Mouse (Mus musculus): ENCODE data around the gene Cdk5. TPM values are rescaled to one million over a fixed set of nuclear protein-coding genes. Genes with fewer than 3 reads are reported as not detected.
"Not testable (repeated sequence)": the region's sequence is repeated elsewhere in the genome, so short reads cannot be mapped to it uniquely, and the experiment has no call there.

Cdk5 gene
- total RNA-seq, 2 experiments from 2014 or later: 22.4 to 26.1 TPM

DNA sequence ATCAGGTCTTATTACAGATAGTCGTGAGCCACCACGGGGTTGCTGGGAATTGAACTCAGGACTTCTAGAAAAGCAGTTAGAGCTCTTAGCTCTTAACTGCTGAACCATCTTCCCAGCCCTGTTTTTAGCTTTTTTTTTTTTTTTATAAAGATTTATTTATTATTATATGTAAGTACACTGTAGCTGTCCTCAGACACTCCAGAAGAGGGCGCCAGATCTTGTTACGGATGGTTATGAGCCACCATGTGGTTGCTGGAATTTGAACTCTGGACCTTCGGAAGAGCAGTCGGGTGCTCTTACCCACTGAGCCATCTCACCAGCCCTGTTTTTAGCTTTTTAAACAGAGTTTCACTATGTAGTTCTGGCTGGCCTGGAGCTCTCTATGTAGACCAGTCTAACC, 27.1 kb downstream of the Cdk5 start:
- not testable (repeated sequence) for DNase-seq

DNA sequence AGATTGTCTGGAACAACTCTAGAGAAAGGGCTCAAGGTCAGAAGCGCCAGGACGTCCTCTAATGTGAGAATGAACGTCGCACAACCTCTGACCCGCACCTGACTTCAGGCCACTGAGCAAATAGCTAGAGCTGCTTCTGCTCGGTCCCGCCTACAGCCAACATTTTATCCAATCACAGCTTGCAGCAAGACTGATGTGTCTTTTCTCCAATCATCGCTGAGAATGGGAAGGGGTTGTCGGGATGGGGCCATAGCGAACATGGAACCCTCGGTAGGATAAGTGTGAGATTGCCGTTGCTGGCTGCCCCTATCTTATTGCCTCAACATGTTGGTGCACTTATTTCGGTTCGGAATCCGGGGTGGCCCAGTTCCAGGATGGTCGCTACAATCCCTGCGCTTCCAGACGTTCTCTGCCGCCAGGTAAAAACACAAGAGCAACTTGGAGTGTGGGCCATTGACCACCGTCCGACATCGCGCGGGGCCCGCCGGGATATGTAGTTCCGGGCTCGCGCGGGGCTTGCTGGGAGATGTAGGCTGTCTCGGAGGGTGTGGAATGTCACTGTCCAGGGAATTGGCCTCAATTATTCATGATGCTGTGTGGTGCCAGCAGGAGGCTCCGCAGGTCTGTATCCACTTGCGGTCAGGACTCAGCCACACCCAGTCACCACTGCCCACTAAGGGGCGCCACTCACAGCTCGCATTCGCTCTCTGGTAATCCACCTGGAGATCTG, 29.0 kb downstream of the Cdk5 start:
- peak; percentile 95 for DNase-seq

DNA sequence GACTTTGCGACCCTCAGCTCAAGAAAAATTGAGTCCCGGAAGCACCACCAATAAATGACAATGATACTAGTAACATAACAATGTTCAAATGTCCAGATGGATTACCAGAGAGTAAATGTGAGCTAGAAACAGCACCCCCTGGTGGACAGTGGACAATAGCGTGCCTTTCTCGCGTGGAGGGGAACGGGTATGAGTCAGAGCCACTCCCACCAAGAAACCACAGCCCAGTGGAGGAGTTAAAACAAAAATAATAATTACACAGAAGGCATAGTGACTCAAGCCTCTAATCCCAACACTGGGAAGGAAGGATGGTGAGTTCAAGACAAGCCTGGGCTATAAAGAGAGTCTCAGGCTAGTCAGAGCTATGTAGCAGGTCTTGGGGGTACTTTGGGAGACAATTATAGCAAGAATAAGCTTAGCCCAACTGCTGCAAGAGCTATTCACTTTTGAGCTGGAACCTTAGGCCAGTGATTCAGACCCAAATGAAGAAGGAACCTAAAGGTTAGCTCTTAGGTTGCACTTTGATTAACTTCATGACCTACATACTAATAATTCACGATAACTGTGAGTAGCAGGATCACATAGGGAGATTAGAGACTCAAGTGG, 29.8 kb downstream of the Cdk5 start, which contains the start of gene Abcb8:
Gene Abcb8, plus strand, starts transcription at position 272 of the 606 bp plus-strand sequence.
- peak; percentile 90 for DNase-seq

DNA sequence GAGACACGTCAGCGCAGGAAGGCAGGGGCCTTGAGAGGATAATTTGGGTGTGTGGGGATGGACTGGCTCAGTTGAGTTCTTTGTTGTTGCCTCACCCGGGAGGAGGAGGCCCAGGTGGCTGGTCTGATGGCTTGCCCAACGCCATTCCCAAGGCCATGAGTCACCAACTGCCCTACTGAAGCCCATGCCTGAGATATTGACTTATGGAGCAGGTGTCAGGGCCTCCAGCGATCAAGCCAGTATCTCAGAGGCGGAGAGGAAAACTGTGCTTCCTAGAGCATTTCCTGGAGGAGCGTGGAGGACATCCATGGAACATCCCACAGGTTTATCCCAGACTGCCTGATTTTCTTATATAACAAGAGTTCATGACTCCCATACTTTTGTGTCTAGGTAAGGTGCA, 30.6 kb downstream of the Cdk5 start:
- DNase-seq: no peak

DNA sequence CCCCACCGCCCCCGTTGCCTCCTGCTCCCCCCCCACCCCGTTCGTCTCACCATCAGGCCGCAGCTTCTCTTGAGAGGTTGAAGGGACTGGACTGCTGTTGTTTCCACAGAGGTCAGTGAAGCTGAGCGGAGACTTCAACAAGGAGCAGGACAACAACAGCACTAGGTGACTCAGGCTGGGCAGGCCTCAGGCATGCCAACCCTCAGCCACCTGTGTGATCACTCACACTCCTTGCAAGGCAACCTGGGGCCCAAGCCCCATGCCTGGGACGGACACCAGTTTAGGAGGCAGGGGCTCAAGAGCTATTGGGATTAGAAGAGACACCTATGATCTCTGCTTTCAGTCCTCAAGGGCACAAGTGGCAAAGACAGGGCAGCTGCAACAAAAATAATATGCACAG, 31.5 kb downstream of the Cdk5 start, which contains the start of gene Atg9b:
Gene Atg9b, minus strand, starts transcription at position 280 of the 400 bp plus-strand sequence.
- no peak for DNase-seq

DNA sequence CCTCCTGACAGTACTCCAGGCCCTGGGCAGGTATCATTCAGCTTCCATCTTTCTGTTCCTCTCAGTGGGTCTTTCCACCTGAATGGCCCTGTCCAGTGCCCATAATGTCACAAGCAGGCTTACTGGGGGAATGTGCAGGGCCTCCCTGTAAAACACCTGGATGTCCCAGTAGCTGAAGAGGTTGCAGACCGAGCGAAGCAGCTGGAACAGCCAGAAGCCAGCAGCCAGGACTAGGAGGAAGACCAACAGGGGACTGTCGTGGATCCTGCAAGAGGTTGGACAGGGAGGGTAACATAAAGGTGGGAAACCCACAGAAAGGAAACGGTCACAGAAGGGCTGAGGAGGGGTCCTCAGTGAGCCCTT, 33.7 kb downstream of the Cdk5 start:
- no peak for DNase-seq

DNA sequence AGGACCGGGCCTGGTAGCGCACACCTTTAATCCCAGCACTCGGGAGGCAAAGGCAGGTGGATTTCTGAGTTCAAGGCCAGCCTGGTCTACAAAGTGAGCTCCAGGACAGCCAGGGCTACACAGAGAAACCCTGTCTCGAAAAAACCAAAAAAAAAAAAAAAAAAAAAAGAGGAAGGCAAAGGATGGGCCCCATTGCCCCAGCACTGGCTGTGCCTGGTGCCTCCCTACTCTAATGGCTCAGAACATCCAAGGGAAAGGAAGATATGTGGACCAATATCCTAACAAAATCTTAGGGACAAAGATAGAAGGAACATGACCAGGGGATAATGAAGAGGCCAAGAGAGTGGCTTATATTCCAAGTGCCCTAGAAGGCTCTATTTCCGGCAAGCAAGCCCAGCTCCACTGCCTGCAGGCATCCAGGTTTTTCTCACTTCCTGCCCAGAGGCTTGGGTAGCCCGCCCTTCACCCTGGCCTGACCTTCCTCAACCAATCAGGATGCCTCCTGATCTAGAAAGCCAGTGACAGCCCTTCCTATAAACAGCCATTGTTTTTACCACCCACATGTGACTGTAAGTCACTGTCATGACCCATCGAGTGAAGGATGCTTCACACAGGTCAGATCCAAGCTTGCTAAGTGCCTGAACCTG, 34.2 kb downstream of the Cdk5 start:
- DNase-seq: peak; percentile 49

DNA sequence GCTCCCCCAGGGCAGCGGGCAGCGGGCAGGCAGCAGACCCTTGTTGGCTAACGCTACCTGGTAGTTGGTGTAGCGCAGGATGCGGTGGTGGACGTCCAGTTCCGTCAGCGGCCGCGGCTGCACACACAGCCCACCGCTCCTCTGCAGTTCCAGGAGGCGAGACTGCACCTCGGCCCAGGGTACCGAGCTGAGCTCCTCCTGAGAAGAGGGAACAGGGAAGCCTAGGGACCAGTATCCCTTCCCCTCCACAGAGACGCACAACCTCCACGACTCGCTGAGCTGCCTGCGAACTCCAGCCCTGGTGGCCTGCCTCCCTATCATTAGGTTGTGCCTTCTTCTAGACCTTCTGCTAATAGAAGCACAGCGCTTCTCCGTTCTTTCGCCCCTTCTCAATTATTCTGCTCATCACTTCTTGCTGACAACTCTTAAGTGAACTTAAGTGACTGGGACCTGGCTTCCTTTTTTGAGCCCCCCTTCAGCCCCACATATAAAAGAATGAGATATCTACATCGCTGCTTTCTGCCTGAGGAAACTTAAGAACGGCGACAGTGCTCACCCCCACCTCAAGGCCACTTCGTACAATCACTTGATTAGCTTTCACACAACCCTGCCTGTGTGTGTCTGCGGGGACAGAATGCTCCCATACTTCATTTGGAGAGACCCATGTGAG, 34.9 kb downstream of the Cdk5 start:
- DNase-seq: no peak

DNA sequence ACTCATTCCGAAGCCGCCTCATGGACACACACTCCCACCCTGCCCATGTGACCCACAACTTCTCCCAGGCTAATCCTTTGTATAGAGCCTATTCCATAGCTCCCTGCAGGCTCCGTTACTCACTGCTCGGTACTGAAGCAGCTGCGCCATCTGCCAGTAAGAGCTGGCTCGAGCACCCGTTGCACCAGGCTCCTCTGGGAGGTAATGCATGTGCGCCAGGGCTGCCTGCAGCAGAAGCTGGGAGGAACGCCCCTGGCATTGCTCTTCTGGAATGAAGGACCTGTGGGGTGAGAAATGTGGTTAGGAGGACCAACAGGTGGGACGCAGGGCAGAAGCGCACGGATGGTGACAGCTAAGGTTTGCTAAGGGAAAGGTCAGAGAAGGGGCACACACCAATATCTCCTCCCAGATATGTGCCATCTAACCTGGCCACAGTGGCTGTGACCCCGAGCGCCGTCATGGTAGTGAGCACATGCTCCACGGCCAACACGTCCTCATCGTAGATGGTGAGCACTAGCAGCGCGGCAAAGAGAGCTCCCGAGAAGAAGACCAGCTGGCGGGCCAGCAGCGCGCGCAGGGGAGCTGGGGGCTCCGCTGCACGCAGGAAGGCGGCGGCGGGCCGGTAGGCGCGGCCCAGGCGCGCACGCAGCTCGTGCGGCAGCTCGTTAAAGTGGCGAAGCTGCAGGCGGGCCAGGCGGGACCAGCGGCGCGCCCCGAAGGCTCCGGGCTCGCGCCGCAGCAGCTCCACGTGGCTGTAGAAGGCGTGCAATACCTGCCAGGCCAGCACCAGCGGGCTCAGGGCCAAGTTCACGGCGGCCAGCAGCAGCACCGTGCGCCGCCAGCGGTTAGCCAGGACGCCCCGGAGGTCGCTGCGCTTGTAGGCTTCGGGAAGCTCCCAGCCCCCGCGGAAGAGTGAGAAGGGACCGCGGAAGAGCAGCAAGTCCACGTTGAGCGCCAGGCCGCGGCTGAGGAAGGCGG, 35.8 kb downstream of the Cdk5 start:
- DNase-seq: peak; percentile 77

DNA sequence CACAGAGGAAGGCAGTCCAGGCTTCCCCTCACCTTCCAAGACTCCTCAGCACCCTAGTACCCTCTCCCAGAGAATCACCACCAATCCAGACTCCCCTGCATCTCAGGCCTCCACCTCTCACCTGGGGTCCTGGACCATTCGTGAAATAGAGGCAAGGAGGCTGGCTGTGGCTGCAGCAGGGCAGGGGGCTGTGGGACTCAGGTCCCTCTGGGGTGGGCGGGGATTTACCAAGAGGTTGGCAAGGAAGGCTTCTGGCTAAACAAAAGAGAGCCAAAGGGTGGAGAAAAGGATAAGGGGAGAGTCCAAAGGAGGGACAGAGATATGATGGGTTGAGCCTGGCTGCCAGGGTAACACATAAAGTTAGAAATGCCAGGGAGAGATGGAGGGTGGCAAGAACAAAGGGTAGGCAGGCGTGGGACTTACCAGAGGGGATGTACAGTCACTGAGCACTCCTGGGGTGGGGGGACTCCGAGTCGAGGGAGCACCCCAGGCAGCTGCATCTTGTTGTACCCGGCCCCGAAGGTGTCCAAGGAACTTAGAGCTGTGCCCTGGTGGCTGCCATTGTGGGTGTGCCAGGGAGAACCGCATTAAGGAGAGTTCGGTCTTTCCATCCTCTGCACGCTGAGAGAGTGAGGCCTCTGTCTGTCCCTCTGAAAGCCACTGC, 37.3 kb downstream of the Cdk5 start:
- no peak for DNase-seq

DNA sequence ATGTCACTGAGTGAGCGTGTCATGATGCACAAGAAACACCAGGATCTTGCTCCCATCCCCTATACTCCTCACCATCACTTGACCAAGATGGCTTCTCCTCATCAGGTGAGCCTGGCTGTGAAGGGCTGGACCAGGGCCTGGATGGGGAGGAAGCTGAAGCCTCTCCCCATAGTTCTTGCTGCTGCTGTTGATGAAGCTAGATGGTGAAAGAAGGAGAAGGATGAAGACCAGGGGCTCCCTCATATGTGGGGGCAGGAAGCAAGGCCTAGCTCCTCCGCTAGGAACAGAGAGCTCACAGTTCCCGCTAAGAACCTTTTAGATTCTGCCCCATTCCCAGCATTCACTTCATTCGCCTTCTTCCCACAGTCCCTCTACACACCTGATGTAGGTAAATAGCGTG, 38.0 kb downstream of the Cdk5 start:
- DNase-seq: no peak

DNA sequence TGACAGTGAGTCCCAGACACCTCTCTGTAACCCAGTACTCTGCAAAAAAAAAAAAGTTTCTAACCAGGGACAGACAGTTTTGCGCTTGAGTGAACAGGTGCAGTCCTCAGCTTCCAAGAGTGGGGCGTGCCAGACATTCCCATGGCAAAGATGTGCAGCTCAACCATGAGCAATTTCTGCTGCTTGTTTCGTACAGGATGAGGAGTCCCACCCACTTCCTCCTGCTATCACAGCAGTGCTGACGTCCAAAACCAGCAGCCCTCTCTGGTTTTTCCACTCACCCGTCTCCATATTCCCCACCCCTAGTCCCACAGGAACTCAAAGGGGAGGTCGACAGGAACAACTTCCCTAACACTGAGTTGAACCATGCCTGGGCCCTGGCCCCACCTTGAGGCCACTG, 38.9 kb downstream of the Cdk5 start:
- DNase-seq: peak; percentile 63

DNA sequence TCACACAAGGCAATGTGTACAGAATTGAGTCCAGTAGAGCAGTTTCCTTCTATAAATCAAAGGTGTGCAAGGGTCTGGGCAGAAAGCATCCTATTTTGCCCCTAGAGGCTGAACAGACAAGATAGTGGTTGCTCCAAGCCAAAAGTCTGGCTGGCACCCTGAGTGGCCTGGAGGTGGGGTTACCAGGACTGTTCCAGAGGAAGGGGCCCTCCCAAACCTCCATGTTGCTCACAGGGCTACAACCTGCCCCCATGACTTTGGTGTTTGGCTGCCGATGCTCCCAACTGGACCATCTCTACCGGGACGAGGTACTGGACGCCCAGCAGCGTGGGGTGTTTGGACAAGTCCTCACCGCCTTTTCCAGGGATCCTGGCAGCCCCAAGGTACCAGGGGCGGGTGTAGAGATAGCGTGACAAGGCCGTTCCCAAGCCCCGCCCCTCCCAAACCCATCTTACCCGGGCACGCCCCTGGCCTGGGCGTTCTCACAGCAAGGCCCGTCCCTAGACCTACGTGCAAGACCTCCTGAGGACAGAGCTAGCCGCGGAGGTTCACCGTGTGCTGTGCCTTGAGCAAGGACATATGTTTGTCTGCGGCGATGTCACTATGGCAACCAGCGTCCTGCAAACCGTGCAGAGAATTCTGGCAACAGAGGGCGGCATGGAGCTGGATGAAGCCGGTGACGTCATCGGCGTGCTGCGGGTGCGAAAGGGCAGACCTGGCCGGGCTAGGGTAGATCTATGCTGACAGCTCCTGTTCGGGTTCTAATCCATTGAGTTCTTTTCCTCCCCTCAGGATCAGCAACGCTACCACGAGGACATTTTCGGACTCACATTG, 40.1 kb downstream of the Cdk5 start:
- peak; percentile 95 for DNase-seq

DNA sequence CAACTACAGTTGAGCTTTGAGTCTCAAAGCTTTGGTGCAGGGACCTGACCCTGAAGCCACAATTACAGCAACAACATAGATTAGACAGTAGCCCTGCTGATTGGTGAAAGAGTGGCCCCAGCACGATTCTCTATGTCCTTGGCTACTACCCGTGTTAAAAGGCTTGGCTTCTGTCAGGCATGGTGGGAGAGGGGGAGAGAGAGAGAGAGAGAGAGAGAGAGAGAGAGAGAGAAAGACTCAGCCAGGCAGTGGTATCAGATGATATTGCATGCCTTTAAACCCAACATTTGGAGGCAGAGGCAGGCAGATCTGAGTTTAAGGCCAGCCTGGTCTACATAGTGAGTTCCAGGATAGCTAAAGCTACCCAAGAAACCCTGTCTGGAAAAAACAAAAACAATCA, 41.3 kb downstream of the Cdk5 start:
- DNase-seq: no peak

DNA sequence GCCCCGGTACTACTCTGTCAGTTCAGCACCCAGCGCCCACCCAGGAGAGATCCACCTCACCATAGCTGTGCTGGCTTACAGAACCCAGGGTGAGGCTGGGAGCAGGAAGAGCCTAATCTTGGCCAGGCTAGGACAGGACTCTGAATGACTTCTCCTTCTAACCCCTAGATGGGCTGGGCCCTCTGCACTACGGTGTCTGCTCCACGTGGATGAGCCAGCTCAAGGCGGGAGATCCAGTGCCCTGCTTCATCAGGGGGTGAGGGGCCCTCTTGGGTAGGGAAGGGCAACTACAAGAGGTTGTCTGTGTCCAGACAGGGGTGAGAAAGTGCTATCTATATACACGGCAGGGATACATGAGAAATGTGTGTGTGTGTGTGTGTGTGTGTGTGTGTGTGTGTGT, 41.8 kb downstream of the Cdk5 start:
- no peak for DNase-seq

DNA sequence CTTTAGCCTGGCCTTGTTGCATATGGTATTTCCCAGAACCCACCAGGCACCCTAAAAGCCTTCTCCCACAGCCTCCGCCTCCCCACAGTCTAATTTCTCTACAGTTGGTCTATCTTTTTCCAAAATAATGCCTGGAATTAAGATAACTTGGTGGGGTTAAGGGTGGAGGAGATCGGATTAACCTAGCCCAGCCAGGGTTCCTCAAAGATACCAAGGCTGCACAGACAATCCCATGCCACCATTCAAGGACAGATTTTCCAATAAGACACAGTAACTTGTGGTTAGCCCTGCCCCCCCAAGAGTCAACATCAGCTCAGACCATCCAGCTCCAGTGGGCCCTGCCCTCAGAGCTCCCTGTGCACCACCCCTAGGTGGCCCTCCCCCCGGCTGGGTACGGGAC, 42.8 kb downstream of the Cdk5 start:
- no peak for DNase-seq

DNA sequence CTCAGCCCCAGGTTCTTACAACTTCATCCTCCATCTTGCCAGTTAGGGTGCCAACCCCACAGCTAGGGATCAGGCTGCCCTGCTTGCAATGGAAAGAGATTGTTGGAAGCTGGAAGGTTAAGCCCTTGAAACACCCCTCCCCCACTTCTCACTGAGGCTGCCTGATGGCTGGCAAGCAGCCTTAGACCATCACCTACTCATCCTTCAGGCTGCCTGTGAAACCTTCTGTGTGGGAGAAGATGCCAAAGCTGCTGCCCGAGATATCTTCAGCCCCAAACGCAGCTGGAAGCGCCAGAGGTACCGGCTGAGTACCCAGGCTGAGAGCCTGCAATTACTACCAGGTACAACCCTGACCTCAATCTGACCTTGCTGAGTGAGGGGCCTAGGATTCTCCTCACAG, 43.8 kb downstream of the Cdk5 start:
- DNase-seq: no peak

DNA sequence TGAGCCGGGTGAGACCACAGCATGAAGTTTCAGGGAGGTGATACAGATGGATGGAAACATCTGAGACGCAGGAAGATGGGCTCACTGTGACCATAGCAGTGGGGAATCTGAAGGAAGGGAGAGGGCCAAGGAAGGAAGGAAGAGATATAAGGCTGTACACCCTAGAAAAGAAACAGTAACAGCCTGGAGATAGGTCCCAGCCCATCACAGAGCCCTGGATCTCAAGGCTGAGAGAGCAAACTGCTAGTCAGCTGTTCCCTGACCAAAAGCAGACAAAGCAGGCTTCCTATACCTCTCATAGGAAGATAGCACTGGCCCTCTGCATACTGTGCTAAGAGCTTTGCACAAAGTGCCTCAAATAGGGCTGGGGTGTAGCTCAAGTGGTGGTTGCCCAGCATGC, 44.6 kb downstream of the Cdk5 start:
- no peak for DNase-seq

DNA sequence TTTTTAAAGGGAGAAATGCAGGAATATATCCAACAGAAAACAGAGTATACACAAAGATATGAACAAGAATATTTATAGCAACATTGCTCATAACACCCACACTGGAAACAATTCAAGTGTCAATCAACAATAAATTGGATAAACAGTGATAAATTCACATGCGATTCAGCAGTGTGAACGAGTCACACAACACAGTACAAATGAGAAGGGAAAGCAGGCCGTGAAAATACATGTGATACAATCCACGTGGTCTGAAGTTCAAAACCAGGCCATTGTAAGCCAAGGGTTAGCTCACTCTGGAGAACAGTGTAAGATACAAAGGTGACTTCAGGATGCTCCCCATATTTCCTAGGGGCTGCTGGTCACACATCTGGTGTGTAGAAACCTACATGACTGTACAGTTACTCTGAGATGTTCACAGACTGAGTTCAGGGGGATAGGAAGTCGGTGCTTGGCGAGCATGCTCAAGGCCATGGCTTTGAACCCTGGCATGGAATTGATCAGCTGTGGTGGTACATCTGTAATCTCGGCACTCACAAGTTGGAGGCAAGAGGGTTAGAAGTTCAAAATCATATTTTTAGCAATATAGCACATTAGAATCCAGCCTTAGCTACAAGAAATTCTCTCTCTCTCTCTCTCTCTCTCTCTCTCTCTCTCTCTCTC, 48.5 kb downstream of the Cdk5 start:
- DNase-seq: no peak

DNA sequence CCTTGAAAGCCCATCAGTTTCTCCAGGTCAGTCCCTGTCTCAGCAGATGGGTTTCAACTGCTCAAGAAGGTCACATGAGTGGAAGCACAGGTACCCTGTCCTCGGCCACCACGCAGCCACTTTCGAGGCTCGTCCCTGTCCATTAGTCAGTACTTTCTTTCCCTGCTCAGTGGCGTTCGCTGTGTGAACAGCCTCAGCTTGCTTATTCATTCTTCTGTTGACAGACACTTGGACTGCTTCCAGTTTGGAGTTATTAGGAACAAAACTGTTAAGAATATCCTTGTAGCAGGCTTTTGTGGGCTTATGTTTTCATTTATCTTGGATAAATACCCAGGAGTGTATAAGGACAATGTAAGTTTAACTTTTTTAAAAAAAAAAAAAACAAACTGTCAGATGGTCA, 49.1 kb downstream of the Cdk5 start:
- DNase-seq: peak; percentile 49

All from heart, postnatal 4 days (tissue).